In the genomic region with DNA sequence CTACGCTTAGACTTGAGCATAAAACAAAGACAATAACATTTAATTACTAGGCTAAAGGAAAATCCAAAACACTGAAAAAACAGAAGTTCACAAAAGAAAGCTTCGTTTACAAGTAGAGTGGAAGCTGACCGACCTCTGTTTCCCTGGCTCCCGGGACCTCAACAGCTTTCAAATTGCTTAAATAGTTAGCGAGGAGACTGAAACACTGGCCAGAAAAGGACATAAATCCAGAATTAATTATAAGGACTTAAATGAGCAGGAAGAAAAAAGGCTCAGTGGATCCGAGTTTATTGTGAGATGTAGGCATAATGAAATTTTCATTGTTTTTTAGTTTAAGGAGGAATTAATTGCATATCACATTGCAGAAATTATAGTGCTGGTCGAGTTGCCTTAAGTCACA, we compare ENCODE assay signal across 22 mouse cellular contexts.
"Had no signal": no experiment of that assay in that cellular context is flagged by ENCODE, and none has a peak within 500 bp of the region (broad histone marks: within the 10 kb centered on the region; RNA-seq: fewer than 3 reads in every experiment).

No protein-coding gene starts in this region.

- H3K9me3 ChIP-seq: limb, embryonic 12.5 days; limb, embryonic 15.5 days; midbrain, embryonic 12.5 days; midbrain, embryonic 15.5 days; neural tube, embryonic 12.5 days; neural tube, embryonic 15.5 days had no signal

- H3K27me3 ChIP-seq: limb, embryonic 12.5 days; limb, embryonic 15.5 days; midbrain, embryonic 15.5 days; neural tube, embryonic 12.5 days; neural tube, embryonic 15.5 days had no signal

- DNase-seq: kidney, postnatal 14 days; layer of hippocampus, postnatal 36 days; liver, postnatal 0 days; lung, embryonic 14.5 days; right cerebral cortex, adult 18-20 months; right cerebral cortex, postnatal 14 days; right cerebral cortex, postnatal 4 days; thymus, adult 2 months; thymus, postnatal 14 days; thymus, postnatal 4 days had no signal

- H3K4me2 ChIP-seq: limb, embryonic 12.5 days; limb, embryonic 15.5 days; liver, embryonic 11.5 days; lung, embryonic 14.5 days; midbrain, embryonic 12.5 days; midbrain, embryonic 15.5 days; neural tube, embryonic 12.5 days; neural tube, embryonic 15.5 days had no signal

- H3K36me3 ChIP-seq: limb, embryonic 12.5 days; limb, embryonic 15.5 days; midbrain, embryonic 12.5 days; midbrain, embryonic 15.5 days; neural tube, embryonic 12.5 days; neural tube, embryonic 15.5 days had no signal

- H3K9ac ChIP-seq: limb, embryonic 12.5 days; limb, embryonic 15.5 days; liver, embryonic 14.5 days; liver, postnatal 0 days; lung, embryonic 14.5 days; midbrain, embryonic 12.5 days; midbrain, embryonic 15.5 days; neural tube, embryonic 12.5 days; neural tube, embryonic 15.5 days had no signal

- H3K27ac ChIP-seq: left cerebral cortex, adult 2 months; limb, embryonic 15.5 days; liver, embryonic 14.5 days; macrophage; midbrain, embryonic 12.5 days; midbrain, embryonic 15.5 days; neural tube, embryonic 12.5 days; neural tube, embryonic 15.5 days; stomach, postnatal 0 days had no signal

- ATAC-seq: liver, postnatal 0 days; lung, postnatal 0 days; midbrain, embryonic 15.5 days had no signal

- H3K4me3 ChIP-seq: left cerebral cortex, adult 2 months; limb, embryonic 12.5 days; limb, embryonic 15.5 days; midbrain, embryonic 12.5 days; midbrain, embryonic 15.5 days; neural tube, embryonic 12.5 days; neural tube, embryonic 15.5 days had no signal
